Mouse (Mus musculus) heart, embryonic 10.5 days (tissue): Measurements from ENCODE around the gene Mllt11. TPM values are rescaled to one million over a fixed set of nuclear protein-coding genes. Genes with fewer than 3 reads are reported as not detected.
A peak's percentile ranks its signal among the peaks of the same experiment; 100 is the strongest.

Source experiments
- DNase-seq: peaks from one replicate; pipeline ENCODE4 v3.0.0-alpha.2; 2017; ENCODE audit warnings: low spot score
- H3K27ac ChIP-seq: fragments of 300-500 bp; sonication (generic); 2 replicates; pipeline ENCODE4 v1.5.1; 2016; ENCODE audit warnings: mild to moderate bottlenecking
- H3K27me3 ChIP-seq: fragments of 300-500 bp; sonication (generic); 2 replicates; pipeline ENCODE4 v1.6.1; 2016; ENCODE audit warnings: mild to moderate bottlenecking; ENCODE audit not compliant: poor library complexity, insufficient read depth, severe bottlenecking
- H3K36me3 ChIP-seq: fragments of 300-500 bp; sonication (generic); 2 replicates; pipeline ENCODE4 v1.6.1; 2016; ENCODE audit warnings: mild to moderate bottlenecking, moderate library complexity
- H3K4me1 ChIP-seq: fragments of 300-500 bp; sonication (generic); 2 replicates; pipeline ENCODE4 v1.6.1; 2016; ENCODE audit warnings: mild to moderate bottlenecking
- H3K4me3 ChIP-seq: fragments of 300-500 bp; sonication (generic); 2 replicates; pipeline ENCODE4 v1.5.1; 2016; ENCODE audit warnings: mild to moderate bottlenecking, moderate library complexity
- H3K9me3 ChIP-seq: fragments of 300-500 bp; sonication (generic); 2 replicates; pipeline ENCODE4 v1.6.1; 2016; ENCODE audit warnings: mild to moderate bottlenecking, moderate library complexity
- WGBS: fragments of 180-500 bp; shearing (Covaris S2); methylation state at CpG from one replicate; pipeline ENCODE4 v1.1.7; 2016; 5-methylcytosine and 5-hydroxymethylcytosine counted together
- polyA plus RNA-seq: library from polyadenylated mRNA; unstranded; fragments of >200 nt; fragmentation: Nextera tagmentation; extraction: Ambion mirVana; gene quantifications from 2 replicates; pipeline ENCODE4 v1.2.1, GENCODE M21; 2016

Mllt11 gene
- polyA plus RNA-seq, 1 experiment from 2014 or later = 11.1 TPM

DNA sequence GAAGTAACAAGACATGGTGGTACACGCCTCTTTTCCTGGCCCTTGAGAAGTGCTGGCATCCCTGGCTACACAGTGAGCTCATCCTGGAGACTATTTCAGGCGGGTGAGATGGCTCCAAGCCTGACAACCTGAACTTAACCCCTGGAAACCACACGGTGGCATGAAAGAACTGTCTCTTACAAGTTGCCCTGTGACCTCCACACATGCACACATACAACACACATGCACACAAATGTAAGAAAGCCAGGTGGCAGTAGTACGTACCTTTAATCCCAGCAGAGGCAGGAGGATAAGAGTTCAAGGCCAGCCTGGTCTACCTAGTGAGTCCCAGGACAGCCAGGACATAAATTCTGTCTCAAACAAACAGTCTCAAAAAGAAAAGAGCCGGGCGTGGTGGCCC lies 7.1 kb upstream of the Mllt11 start:
- H3K27me3 ChIP-seq = no peaks in the 10 kb centered on the region
- no peak overlapping the region for H3K4me3 ChIP-seq
- DNase-seq = no peak
- peaks cover 12% of the 10 kb centered on the region; the same call in 1 of the 2 replicates for H3K4me1 ChIP-seq
- WGBS = 78% methylated on average over 6 of the region's 6 CpGs
- H3K36me3 ChIP-seq = peaks cover 46% of the 10 kb centered on the region
- H3K9me3 ChIP-seq = no peaks in the 10 kb centered on the region
- no peak overlapping the region for H3K27ac ChIP-seq

DNA sequence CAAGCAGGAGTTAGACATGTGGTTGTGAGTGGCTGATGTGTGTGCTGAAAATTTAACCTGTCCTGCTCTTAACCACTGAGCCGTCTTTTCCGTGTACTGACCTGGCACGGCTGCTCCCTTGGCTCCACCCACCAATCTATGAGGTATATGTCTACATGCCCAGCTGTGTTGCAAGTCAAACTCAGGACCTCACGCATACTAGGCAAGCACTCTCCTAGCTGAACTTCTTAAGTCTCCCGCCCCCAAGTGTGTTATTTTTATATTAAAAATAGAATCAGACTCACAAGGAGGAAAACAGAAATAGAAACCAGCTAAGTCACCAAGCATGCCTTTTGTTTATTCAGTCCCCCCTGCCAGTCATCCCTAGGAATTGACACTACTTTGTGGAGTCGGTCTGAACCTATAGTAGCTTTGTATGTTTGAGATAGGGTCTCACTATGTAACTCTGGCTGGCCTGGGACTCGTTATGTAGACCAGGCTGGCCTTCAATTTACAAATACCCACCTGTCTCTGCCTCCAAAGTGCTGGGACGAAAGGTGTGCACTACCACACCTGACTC lies 5.6 kb upstream of the Mllt11 start:
- no peaks in the 10 kb centered on the region for H3K27me3 ChIP-seq

DNA sequence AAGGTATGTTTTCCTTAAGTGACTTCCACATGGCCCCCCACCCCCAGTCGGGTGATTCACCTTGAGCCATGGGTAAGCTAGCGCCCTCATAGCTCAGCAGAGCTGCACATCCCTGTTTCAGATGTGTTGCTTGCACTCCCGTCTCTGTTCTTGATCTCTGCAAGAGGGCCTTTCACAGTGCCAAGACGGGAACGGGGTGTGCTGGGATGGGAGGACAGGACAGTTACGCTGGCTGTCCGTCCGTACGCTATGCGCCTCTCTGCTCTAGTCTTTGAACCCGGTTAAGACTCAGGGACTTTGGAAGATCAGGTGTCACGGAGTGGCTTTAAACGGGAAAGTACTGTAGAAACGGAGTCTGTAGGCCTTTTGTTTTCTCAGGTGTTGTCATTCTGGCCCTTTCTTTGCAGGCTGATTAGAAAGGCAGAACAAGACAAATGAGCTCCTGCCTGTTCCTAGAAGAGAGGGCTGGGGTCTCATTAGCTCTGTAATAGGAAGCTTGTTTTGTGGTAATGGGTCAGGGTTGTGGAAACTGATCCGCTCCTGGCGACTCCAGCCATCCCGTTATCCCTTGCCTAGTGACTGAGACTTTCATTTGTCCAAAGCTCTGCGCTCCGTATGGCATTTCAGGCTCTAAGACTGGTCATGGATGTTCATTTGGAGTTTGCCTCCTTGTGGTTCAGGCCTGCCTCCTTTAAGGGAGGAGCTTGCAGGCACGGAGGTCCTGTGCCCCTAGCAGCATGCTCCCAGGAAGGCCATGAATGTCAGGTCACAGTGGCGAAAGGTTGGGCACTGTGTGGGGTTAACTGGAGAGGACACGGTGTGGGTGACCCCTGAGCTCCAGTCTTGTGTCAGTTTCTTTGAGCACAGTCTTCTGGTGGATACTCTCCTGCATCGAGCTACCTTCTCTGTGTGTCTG lies 3.7 kb upstream of the Mllt11 start:
- no peaks in the 10 kb centered on the region for H3K9me3 ChIP-seq
- H3K27me3 ChIP-seq = no peaks in the 10 kb centered on the region
- H3K4me1 ChIP-seq = peaks cover 26% of the 10 kb centered on the region
- WGBS = 87% methylated on average over 23 of the region's 23 CpGs
- no peak overlapping the region for H3K4me3 ChIP-seq
- DNase-seq = no peak
- H3K36me3 ChIP-seq = peaks cover 72% of the 10 kb centered on the region
- no peak overlapping the region for H3K27ac ChIP-seq

More for the DNA sequence above, 5.6 kb upstream of the Mllt11 start:
- 87% methylated on average over 8 of the region's 8 CpGs for WGBS
- DNase-seq = no peak
- Histone ChIP-seq H3K4me3 (no peak overlapping the region), H3K36me3 (peaks cover 60% of the 10 kb centered on the region), H3K27ac (no peak overlapping the region), H3K4me1 (peaks cover 13% of the 10 kb centered on the region; the same call in 1 of the 2 replicates), H3K9me3 (no peaks in the 10 kb centered on the region)

DNA sequence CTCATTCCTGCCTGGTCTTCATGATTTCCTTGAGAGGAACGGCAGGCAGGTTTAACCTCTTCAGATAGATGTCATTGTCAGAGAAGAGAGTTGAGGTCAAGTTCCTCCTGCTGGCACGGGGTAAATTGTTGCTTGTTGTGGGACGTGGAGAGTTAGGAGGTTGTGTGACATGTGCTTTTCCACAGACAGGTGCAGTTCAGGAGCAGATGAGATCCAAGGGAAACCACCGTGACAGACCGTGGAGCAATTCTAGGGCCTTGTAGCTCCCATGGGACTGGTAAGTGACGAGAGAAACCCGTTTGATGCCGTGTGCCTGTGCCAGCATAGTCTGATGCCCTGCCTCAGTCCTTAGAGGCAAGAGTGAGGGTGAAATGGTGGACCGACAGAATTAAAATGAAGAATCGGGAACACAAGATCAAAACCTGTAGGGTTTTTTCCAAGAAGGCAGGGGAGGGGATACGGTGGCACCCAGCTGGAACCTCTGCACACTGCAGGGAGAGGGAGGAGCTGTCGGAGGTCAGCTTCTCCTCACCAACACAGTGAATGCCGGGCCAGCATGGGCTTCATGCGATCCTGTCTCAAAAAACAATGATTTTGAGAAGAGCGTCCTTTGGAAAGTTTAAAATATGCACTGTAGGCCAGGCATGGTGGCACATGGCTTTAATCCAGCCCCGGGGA lies 1.5 kb upstream of the Mllt11 start:
- Histone ChIP-seq H3K27ac (peak overlapping the region; percentile 31; the same call in 1 of the 2 replicates), H3K36me3 (peaks cover 70% of the 10 kb centered on the region), H3K9me3 (no peaks in the 10 kb centered on the region), H3K4me1 (peaks cover 37% of the 10 kb centered on the region), H3K4me3 (no peak overlapping the region), H3K27me3 (no peaks in the 10 kb centered on the region)
- no peak for DNase-seq
- WGBS = 86% methylated on average over 16 of the region's 16 CpGs

DNA sequence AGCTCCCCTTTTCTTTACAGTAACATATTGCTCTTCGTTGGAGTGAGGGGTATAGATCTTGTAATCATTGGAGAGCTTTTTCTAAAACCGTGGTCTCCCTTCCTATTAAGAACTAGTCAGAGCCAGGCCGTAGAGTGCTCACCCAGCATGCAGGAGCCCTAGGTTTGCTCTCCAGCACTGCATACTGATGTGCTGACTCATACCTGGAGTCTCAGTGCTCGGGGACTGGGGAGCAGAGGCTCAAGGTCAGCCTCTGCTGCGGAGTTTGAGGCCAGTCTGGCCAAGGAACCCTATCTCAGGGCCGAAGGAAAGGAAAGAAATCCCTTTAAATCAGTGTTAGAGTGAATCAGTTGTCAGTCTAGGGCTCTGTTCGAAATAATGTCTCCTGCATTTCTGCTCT lies 800 bp upstream of the Mllt11 start:
- Histone ChIP-seq H3K27me3 (no peaks in the 10 kb centered on the region), H3K27ac (peak overlapping the region; percentile 31; the same call in 1 of the 2 replicates), H3K4me3 (no peak overlapping the region), H3K4me1 (peaks cover 37% of the 10 kb centered on the region), H3K36me3 (peaks cover 64% of the 10 kb centered on the region), H3K9me3 (no peaks in the 10 kb centered on the region)
- 64% methylated on average over 7 of the region's 7 CpGs for WGBS
- no peak for DNase-seq

DNA sequence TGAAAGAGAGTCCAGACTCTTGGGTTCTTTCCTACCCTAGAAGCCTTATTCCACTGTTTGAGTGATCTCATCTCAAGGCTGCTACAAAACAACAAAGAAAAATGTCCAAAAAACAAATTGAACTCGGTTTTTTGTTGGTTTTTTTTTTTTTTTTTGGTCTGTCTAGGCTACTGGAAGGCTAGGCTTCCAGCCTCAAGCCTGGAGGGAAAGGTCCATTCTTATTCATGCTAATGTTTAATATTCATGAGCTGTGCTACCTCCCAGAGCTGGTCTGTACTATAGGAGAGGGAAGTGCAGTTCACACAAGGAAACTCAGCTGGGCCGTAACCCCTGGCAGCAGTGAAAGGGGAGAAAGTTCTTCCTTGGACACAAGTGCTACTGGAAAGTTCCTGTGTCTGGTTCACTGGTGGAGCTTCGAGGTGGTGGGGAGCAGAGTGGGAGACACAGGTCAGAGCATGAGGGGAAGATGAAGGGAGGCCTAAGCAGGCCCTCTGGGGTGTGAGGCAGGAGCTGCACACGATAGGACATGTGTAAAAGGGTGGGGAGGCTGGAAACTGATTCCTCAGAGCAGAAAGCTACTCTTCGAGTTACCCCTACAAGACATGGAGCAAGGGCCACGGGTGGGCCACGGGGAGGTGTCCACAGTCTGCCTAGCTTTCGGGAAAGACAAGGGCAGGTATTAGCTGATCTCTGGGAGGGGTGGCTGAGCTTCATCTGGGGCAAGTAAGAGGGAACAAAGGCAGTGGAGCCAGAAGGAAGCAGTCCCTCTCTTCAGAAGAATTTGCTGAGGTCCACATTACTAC lies 1.3 kb downstream of the Mllt11 start:
- peak overlapping the region; percentile 80 for H3K4me3 ChIP-seq
- no peak for DNase-seq
- peak overlapping the region; percentile 96 for H3K27ac ChIP-seq
- peaks cover 45% of the 10 kb centered on the region for H3K4me1 ChIP-seq
- WGBS = 54% methylated on average over 8 of the region's 8 CpGs
- no peaks in the 10 kb centered on the region for H3K27me3 ChIP-seq
- peaks cover 47% of the 10 kb centered on the region for H3K36me3 ChIP-seq
- no peaks in the 10 kb centered on the region for H3K9me3 ChIP-seq

DNA sequence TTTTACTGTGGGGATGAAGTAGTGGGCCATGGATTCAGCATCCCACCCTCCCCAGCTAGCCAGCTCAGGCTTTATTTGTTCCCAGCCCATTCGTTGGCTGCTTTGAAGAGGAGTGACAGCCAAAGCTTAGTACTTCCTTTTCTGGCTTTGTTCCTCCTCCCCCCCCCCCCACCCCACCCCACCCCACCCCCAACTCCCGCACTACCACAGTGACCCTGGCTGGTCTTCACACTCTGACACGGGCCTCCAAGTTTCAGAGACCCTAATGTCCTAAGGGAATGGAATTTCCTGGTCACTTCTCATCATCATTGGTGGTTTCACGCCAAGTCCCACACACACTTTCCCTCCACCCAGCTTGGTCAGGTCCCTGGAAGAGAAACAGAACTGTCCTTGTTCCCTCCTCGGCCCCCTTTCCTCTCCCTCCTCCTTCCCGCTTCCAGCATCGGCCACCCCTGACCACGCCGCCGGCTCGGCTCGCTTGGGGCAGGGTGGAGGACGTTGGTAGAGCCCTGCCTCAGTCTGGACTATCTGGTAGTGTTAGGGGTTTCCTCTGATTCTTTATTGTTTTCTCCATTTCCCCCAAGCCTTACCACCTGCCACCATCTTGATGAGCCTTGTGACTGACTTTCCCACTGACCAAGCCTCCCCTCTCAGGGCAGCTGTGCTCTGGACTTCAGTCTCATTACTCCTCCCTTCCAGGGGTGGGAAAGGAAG lies 2.0 kb downstream of the Mllt11 start:
- no peaks in the 10 kb centered on the region for H3K27me3 ChIP-seq
- peak overlapping the region; percentile 96 for H3K27ac ChIP-seq
- H3K4me1 ChIP-seq = peaks cover 45% of the 10 kb centered on the region
- WGBS = 3% methylated on average over 13 of the region's 13 CpGs
- H3K9me3 ChIP-seq = no peaks in the 10 kb centered on the region
- peak overlapping the region; percentile 80 for H3K4me3 ChIP-seq
- H3K36me3 ChIP-seq = peaks cover 47% of the 10 kb centered on the region
- DNase-seq = no peak

DNA sequence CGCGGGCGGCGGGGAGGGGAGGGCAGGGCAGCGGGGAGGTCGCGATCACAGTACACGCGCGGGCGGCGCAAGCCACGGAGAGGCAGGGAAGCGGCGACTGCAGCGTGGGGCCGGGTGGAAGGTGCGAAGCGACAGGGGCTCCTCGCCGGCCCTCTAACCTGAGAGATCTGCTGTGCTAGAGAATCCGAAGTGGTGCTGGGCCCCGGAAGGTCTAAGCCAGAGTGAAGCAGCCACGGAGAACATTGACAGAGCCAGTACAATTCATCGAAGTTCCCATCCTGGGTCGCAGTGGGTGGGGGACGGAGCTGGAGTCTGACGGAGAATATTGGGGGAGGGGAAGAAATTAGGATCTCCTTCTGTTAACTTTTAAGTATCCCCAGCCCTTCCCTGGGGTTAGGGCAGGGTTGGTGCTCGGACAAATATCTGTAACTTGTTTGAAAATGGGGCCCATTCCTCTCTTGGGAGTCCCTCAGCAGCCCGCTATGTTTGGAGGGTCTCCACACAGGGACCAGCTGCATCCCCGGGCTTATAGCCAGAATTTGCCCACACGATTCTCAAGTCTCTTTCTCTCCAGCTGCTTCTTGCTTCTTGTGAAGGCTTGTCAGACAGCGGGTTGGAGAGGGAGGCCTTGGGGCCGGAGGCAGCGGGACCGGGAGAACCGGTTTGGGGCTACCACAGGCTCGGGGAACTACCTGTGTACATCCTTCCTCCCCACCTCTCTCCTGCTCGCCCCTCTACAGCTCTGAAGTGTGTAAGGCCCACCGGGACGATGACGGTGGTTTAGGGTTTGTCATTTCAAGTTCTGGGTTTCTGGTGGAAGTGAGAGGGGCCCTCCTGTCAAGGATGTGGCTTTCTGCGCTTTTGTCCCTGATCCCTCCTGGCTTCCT lies 2.8 kb downstream of the Mllt11 start:
- under 1% methylated on average over 43 of the region's 43 CpGs for WGBS
- H3K27ac ChIP-seq = peak overlapping the region; percentile 96
- no peaks in the 10 kb centered on the region for H3K27me3 ChIP-seq
- peaks cover 49% of the 10 kb centered on the region for H3K4me1 ChIP-seq
- H3K36me3 ChIP-seq = peaks cover 46% of the 10 kb centered on the region
- no peaks in the 10 kb centered on the region for H3K9me3 ChIP-seq
- DNase-seq = no peak
- H3K4me3 ChIP-seq = peak overlapping the region; percentile 80

DNA sequence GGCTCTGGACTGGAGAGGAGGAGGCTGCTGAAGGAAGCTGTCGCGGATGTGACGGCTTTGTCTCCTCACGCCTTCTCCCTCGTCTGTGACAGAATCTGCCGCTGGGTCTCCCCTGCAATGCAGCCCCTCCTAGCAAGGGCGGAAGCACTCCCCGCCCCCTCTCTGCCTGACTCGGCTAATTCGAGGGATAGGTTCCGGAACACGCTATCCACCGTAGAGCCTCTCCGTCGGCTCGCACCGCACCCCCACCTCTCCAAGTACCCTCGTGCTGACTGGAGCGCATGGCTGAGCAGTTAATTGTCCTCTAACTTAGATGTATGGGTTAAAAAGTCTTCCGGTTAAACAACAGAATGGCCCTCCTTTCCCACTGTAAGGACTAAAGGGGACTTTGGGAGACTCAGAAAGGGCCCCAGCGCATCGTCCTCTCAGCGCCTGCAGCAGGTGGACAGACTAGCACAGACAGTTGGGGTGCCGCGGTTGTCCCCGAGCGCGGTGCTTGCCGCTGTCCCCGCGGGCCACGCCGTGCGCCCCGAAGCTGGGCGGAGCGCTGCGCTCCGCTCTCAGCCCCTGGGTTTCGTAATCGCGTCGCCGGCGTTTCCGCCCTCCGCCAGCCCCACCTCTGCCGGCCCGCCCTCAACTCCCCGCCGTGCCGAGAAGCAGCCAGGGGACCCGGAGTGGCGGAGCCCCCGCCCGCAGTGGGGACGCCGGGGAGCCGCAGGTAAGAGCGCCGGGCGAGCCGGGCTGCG lies 3.6 kb downstream of the Mllt11 start, which contains the start of gene Cdc42se1:
Gene Cdc42se1, plus strand, starts transcription at position 585 of the 746 bp plus-strand sequence.
- WGBS = under 1% methylated on average over 63 of the region's 64 CpGs
- peak; percentile 94 for DNase-seq
- Histone ChIP-seq H3K9me3 (no peaks in the 10 kb centered on the region), H3K4me1 (peaks cover 50% of the 10 kb centered on the region), H3K4me3 (peak within 1 kb of the TSS; percentile 80), H3K27me3 (no peaks in the 10 kb centered on the region), H3K27ac (peak within 1 kb of the TSS; percentile 96), H3K36me3 (peaks cover 46% of the 10 kb centered on the region)

DNA sequence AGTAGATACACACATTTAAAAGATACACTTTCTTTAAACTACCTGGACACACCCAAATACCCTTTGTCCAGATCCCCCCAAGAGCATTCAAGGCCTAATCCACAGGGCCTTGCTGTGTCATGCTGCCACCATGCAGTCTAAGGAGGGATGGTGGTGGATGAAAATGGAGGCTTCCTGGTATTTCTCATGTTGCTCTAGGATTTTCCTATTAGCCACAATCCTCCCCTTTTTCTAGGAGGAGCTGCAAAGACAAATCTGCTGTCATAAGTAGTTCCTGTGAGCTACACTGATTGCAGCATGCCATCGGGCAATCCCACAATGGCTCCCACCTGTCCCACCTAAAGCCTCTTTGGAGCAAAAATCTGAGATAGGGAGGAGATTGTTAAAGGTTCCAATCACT lies 4.8 kb downstream of the Mllt11 start:
- Histone ChIP-seq H3K9me3 (no peaks in the 10 kb centered on the region), H3K36me3 (peaks cover 46% of the 10 kb centered on the region), H3K4me3 (peak overlapping the region; percentile 80), H3K4me1 (peaks cover 42% of the 10 kb centered on the region), H3K27ac (peak overlapping the region; percentile 96), H3K27me3 (no peaks in the 10 kb centered on the region)
- WGBS = 36% methylated on average over 1 of the region's 1 CpGs
- DNase-seq = no peak

DNA sequence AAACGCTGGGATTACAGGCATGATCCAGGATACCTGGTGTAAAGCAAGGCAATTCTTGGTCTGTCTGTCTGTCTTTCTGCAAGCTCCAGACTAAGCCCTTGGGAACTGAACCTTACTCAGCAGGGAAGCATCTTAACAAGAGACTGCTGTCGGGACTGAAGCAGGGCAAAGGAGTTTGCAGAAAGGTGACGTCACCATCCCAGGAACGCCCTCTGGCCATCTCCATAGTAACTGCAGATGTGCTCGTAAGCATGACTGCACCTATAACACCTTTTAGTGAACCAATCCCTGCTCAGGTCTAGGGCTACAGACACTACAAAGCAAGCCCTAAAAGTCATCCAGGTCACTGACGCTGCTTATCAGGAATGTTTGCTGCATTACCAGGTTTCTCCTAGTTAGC lies 7.7 kb downstream of the Mllt11 start:
- no peaks in the 10 kb centered on the region for H3K27me3 ChIP-seq
- H3K4me1 ChIP-seq = peaks cover 13% of the 10 kb centered on the region
- peaks cover 65% of the 10 kb centered on the region for H3K36me3 ChIP-seq
- no peak overlapping the region for H3K27ac ChIP-seq
- H3K9me3 ChIP-seq = no peaks in the 10 kb centered on the region
- no peak for DNase-seq
- H3K4me3 ChIP-seq = no peak overlapping the region
- 35% methylated on average over 6 of the region's 6 CpGs for WGBS
